11 mouse cellular contexts compared by ENCODE assay signal in genomic region chr9:74954387-74954786, GRCm38 (mm10). TPM values are rescaled to one million over a fixed set of nuclear protein-coding genes. Genes with fewer than 3 reads are reported as not detected.
DNase-seq lines count a peak whose midpoint lies in the region; ATAC-seq lines count a peak whose summit lies in the region.
"Had no signal": no experiment of that assay in that cellular context is flagged by ENCODE, and none has a peak within 500 bp of the region (broad histone marks: within the 10 kb centered on the region; RNA-seq: fewer than 3 reads in every experiment).

No protein-coding gene starts in this region.

- WGBS in embryonic facial prominence, embryonic 13.5 days = 66% methylated on average over 2 of the region's 2 CpGs
- WGBS in embryonic facial prominence, embryonic 10.5 days = 83% methylated on average over 2 of the region's 2 CpGs
- WGBS in neural tube, embryonic 12.5 days = 87% methylated on average over 2 of the region's 2 CpGs
- WGBS in stomach, embryonic 16.5 days = 77% methylated on average over 2 of the region's 2 CpGs

- H3K27ac ChIP-seq in embryonic facial prominence, embryonic 13.5 days = no peak overlapping the region
- H3K27ac ChIP-seq in embryonic facial prominence, embryonic 10.5 days (replicated peaks) = no peak overlapping the region
- H3K27ac ChIP-seq in neural tube, embryonic 12.5 days = no peak overlapping the region
- H3K27ac ChIP-seq in stomach, embryonic 16.5 days (ENCODE audit: low read length) = no peak overlapping the region

- H3K9ac ChIP-seq in embryonic facial prominence, embryonic 13.5 days = no peak overlapping the region
- no peak overlapping the region for H3K9ac ChIP-seq in neural tube, embryonic 12.5 days
- H3K9ac ChIP-seq in stomach, embryonic 16.5 days (ENCODE audit: low read length) = no peak overlapping the region

- H3K27me3 ChIP-seq in embryonic facial prominence, embryonic 13.5 days = no peaks in the 10 kb centered on the region
- H3K27me3 ChIP-seq in embryonic facial prominence, embryonic 10.5 days (replicated peaks; ENCODE audit: low read depth, poor library complexity, severe bottlenecking) = no peaks in the 10 kb centered on the region
- no peaks in the 10 kb centered on the region for H3K27me3 ChIP-seq in neural tube, embryonic 12.5 days (replicated peaks)
- H3K27me3 ChIP-seq in stomach, embryonic 16.5 days (ENCODE audit: control insufficient read depth, insufficient read depth, low read length) = no peaks in the 10 kb centered on the region

- no peaks in the 10 kb centered on the region for H3K9me3 ChIP-seq in embryonic facial prominence, embryonic 13.5 days
- H3K9me3 ChIP-seq in embryonic facial prominence, embryonic 10.5 days = no peaks in the 10 kb centered on the region
- H3K9me3 ChIP-seq in neural tube, embryonic 12.5 days = no peaks in the 10 kb centered on the region
- H3K9me3 ChIP-seq in stomach, embryonic 16.5 days (replicated peaks; ENCODE audit: control insufficient read depth, low read length) = no peaks in the 10 kb centered on the region

- ATAC-seq in embryonic facial prominence, embryonic 13.5 days (ENCODE audit: insufficient number of reproducible peaks, insufficient read depth, low FRiP score, low TSS enrichment, low read depth) = no peak
- ATAC-seq in neural tube, embryonic 12.5 days (ENCODE audit: low FRiP score, low read depth) = no peak
- no peak for ATAC-seq in stomach, embryonic 16.5 days (ENCODE audit: insufficient read depth, low FRiP score)

- peak overlapping the region; percentile 87 for H3K4me2 ChIP-seq in embryonic facial prominence, embryonic 13.5 days
- peak overlapping the region; percentile 93; the same call in 1 of the 2 replicates for H3K4me2 ChIP-seq in neural tube, embryonic 12.5 days (replicated peaks)
- peak overlapping the region; percentile 59; the same call in 1 of the 2 replicates for H3K4me2 ChIP-seq in stomach, embryonic 16.5 days (ENCODE audit: low read depth, low read length)

- H3K4me1 ChIP-seq in embryonic facial prominence, embryonic 13.5 days = peaks cover 15% of the 10 kb centered on the region
- H3K4me1 ChIP-seq in embryonic facial prominence, embryonic 10.5 days = peaks cover 17% of the 10 kb centered on the region
- H3K4me1 ChIP-seq in neural tube, embryonic 12.5 days = peaks cover 8% of the 10 kb centered on the region
- H3K4me1 ChIP-seq in stomach, embryonic 16.5 days (ENCODE audit: control insufficient read depth, insufficient read depth, low read length) = peaks cover 12% of the 10 kb centered on the region

- H3K4me3 ChIP-seq in embryonic facial prominence, embryonic 13.5 days = no peak overlapping the region
- no peak overlapping the region for H3K4me3 ChIP-seq in embryonic facial prominence, embryonic 10.5 days
- no peak overlapping the region for H3K4me3 ChIP-seq in neural tube, embryonic 12.5 days
- no peak overlapping the region for H3K4me3 ChIP-seq in stomach, embryonic 16.5 days (replicated peaks; ENCODE audit: low read length)

- peaks cover 9% of the 10 kb centered on the region; the same call in 1 of the 2 replicates for H3K36me3 ChIP-seq in embryonic facial prominence, embryonic 13.5 days
- H3K36me3 ChIP-seq in embryonic facial prominence, embryonic 10.5 days (replicated peaks) = peaks cover 4% of the 10 kb centered on the region; the same call in 1 of the 2 replicates
- H3K36me3 ChIP-seq in neural tube, embryonic 12.5 days = peaks cover 3% of the 10 kb centered on the region; the same call in 1 of the 2 replicates
- H3K36me3 ChIP-seq in stomach, embryonic 16.5 days (ENCODE audit: control insufficient read depth, insufficient read depth, low read length) = no peaks in the 10 kb centered on the region

- no peak for DNase-seq in embryonic facial prominence, embryonic 10.5 days (ENCODE audit: low spot score)
- peak; percentile 15 for DNase-seq in kidney, adult 9 months
- no peak for DNase-seq in kidney, adult 18-20 months
- no peak for DNase-seq in neural tube, embryonic 10.5 days (ENCODE audit: extremely low spot score, low spot score)
- DNase-seq in c-Kit-positive CD71-positive TER-119-positive erythroid progenitor cells, embryonic 14.5 days (ENCODE audit: low spot score) = no peak
- DNase-seq: adrenal gland, postnatal 14 days; cerebellum, postnatal 36 days; thymus, adult 2 months had no signal

RNA-seq across cellular contexts. Expression of gene Fam214a, which starts 1.7 kb away (rescaled TPM):
- polyA plus RNA-seq in embryonic facial prominence, embryonic 13.5 days (2015; fragmentation: Nextera tagmentation; extraction: Ambion mirVana) = 13.8 and 15.1 TPM in 2 replicates
- 6.6 and 8.6 TPM in 2 replicates for polyA plus RNA-seq in embryonic facial prominence, embryonic 10.5 days (2016; fragmentation: Nextera tagmentation; extraction: Ambion mirVana)
- 24.9 and 29.1 TPM in 2 replicates for polyA plus RNA-seq in neural tube, embryonic 12.5 days (2016; fragmentation: Nextera tagmentation; extraction: Ambion mirVana)
- polyA plus RNA-seq in stomach, embryonic 16.5 days (2015; fragmentation: Nextera tagmentation; extraction: Ambion mirVana) = 10.0 and 10.2 TPM in 2 replicates
